Mouse (Mus musculus): ENCODE measurements at regions not wholly inside any gene's neighbourhood (a gene's known extent, or its start where the extent isn't known, plus 50 kb on each side); places are given as distances from the start of the nearest gene placed in this dataset.

DNA sequence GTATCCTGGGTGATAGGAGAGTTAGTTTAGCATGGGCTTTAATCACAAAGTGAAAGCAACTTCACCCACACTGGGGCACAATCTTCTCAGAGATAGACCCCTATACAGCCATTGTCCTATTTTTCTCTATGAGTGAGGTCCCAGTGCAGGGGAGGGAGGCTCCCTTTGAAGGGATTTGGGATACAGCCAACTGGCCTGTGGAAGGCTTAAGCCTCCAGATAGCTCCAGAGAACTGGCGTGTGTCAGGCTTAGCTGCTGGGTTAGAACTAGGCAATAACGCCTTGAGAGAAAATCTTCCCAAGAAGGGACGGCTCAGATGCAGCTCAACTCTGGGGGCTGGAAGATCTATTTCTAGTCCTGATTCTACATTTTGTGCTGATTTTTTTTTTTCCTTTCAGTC is 397.4 kb upstream of the Zdhhc25 start:
- Histone ChIP-seq H3K4me3 (ENCODE audit: low read length) (no peak overlapping the region), H3K27me3 (replicated peaks; ENCODE audit: control insufficient read depth, insufficient read depth, low read length) (no peaks in the 10 kb centered on the region), H3K9ac (ENCODE audit: low read depth, low read length) (no peak overlapping the region), H3K4me2 (ENCODE audit: low read length) (0 out of 2 replicates have a peak overlapping the region, but pooled peaks have one; percentile 1), H3K36me3 (ENCODE audit: control insufficient read depth, insufficient read depth, low read length) (no peaks in the 10 kb centered on the region), H3K9me3 (ENCODE audit: control insufficient read depth, low read length) (no peaks in the 10 kb centered on the region), H3K4me1 (ENCODE audit: control insufficient read depth, insufficient read depth, low read depth, low read length) (peaks cover 7% of the 10 kb centered on the region; the same call in 1 of the 2 replicates), H3K27ac (ENCODE audit: low read depth, low read length) (no peak overlapping the region)
- ATAC-seq, result no peak
- WGBS, result 26% methylated on average over 3 of the region's 3 CpGs

DNA sequence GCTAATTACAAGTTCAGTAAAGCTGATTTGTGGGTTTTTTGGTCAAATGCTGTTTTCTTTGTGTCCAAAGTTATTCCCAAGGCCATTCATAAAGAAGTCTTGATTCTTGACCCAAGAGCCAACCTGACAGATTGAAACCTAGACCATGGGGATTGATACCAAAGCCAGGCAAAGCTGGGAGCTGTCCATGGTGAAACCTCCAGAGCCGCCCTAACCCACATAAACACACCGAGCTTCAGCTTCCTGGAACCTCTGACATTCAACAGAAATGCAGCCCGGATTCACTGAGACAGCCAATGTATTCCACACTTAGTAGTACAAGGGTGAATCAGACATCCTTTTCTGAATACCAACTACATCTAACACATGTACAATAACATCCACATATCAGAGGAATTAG is 386.7 kb upstream of the Zdhhc25 start:
- 58% methylated on average over 3 of the region's 3 CpGs for WGBS
- H3K27me3 ChIP-seq (replicated peaks; ENCODE audit: control insufficient read depth, insufficient read depth, low read length), result no peaks in the 10 kb centered on the region
- ATAC-seq, result no peak
- no peak overlapping the region for H3K27ac ChIP-seq (ENCODE audit: low read depth, low read length)
- H3K9me3 ChIP-seq (ENCODE audit: control insufficient read depth, low read length), result no peaks in the 10 kb centered on the region
- H3K4me3 ChIP-seq (ENCODE audit: low read length), result no peak overlapping the region
- no peak overlapping the region for H3K9ac ChIP-seq (ENCODE audit: low read depth, low read length)
- H3K4me1 ChIP-seq (ENCODE audit: control insufficient read depth, insufficient read depth, low read depth, low read length), result no peaks in the 10 kb centered on the region
- H3K4me2 ChIP-seq (ENCODE audit: low read length), result no peak overlapping the region
- H3K36me3 ChIP-seq (ENCODE audit: control insufficient read depth, insufficient read depth, low read length), result no peaks in the 10 kb centered on the region

DNA sequence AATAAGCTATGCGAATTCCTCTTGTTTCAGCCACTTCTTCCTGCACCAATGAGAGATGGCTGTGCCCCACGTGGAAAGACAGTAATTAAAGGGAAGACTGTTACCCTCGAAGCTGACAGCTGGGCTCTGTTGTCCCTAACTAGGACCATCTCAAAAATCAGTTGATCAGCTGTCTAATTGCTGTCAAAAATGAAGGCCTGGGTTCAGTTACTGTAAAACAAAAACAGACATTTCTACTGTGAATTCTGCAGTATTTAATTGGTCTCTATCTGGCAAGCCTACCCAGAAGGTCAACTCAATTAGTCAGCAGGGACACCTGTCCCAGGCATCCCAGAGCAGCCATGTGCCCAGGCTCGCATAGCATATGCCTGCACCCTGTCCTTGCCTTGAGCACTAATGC is 385.8 kb upstream of the Zdhhc25 start:
- H3K27ac ChIP-seq (ENCODE audit: low read depth, low read length), result no peak overlapping the region
- H3K36me3 ChIP-seq (ENCODE audit: control insufficient read depth, insufficient read depth, low read length), result no peaks in the 10 kb centered on the region
- no peaks in the 10 kb centered on the region for H3K27me3 ChIP-seq (replicated peaks; ENCODE audit: control insufficient read depth, insufficient read depth, low read length)
- 48% methylated on average over 4 of the region's 4 CpGs for whole genome bisulfite sequencing
- H3K4me2 ChIP-seq (ENCODE audit: low read length), result no peak overlapping the region
- H3K4me3 ChIP-seq (ENCODE audit: low read length), result no peak overlapping the region
- no peak overlapping the region for H3K9ac ChIP-seq (ENCODE audit: low read depth, low read length)
- H3K4me1 ChIP-seq (ENCODE audit: control insufficient read depth, insufficient read depth, low read depth, low read length), result no peaks in the 10 kb centered on the region
- no peak for ATAC-seq
- H3K9me3 ChIP-seq (ENCODE audit: control insufficient read depth, low read length), result no peaks in the 10 kb centered on the region

DNA sequence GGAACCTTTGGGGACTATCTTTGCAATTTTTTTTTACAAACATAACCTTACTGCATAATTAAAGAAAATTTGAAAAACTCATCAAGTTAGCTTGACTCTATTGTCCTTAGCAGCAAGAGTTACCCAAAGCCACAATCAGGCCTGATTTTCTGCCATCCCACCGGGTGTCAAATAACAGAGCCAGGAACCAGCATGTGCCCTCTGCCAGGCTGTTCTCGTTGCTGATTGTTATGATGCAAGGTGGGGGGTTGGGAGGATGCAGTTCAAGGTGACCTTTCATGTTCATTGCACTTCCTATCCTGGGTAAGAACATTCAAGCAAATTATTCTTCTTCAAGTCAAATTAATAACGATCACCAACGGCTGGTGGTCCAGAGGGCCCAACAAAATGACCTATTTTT is 370.6 kb upstream of the Zdhhc25 start:
- WGBS, result 46% methylated on average over 4 of the region's 4 CpGs
- Histone ChIP-seq H3K27me3 (replicated peaks; ENCODE audit: control insufficient read depth, insufficient read depth, low read length) (no peaks in the 10 kb centered on the region), H3K27ac (ENCODE audit: low read depth, low read length) (no peak overlapping the region), H3K9me3 (ENCODE audit: control insufficient read depth, low read length) (no peaks in the 10 kb centered on the region), H3K4me2 (ENCODE audit: low read length) (no peak overlapping the region), H3K4me3 (ENCODE audit: low read length) (no peak overlapping the region), H3K36me3 (ENCODE audit: control insufficient read depth, insufficient read depth, low read length) (no peaks in the 10 kb centered on the region), H3K9ac (ENCODE audit: low read depth, low read length) (no peak overlapping the region), H3K4me1 (ENCODE audit: control insufficient read depth, insufficient read depth, low read depth, low read length) (no peaks in the 10 kb centered on the region)
- no peak for ATAC-seq

DNA sequence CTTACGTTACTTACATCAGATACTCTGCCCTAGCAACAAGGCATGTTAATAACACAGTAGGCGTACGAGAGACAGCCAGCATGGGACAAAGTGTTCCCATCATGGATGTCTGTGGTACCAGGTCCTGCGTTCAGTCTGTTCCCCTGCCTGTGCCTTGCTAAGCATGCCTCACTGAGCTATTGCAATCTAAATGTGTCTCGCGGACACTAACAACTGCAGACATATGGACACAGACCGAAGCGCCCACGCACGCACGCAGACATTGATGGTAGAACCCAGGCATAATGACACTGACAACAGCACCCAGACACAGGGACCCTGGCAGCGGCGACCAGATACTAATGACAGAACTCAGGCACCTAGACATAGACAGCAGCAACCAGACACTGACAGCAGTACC is 355.5 kb upstream of the Zdhhc25 start:
- no peak for ATAC-seq
- H3K4me1 ChIP-seq (ENCODE audit: control insufficient read depth, insufficient read depth, low read depth, low read length), result peaks cover 9% of the 10 kb centered on the region
- no peak overlapping the region for H3K27ac ChIP-seq (ENCODE audit: low read depth, low read length)
- no peak overlapping the region for H3K4me2 ChIP-seq (ENCODE audit: low read length)
- no peak overlapping the region for H3K9ac ChIP-seq (ENCODE audit: low read depth, low read length)
- H3K36me3 ChIP-seq (ENCODE audit: control insufficient read depth, insufficient read depth, low read length), result no peaks in the 10 kb centered on the region
- H3K4me3 ChIP-seq (ENCODE audit: low read length), result no peak overlapping the region
- WGBS, result 70% methylated on average over 13 of the region's 13 CpGs
- H3K27me3 ChIP-seq (replicated peaks; ENCODE audit: control insufficient read depth, insufficient read depth, low read length), result no peaks in the 10 kb centered on the region
- no peaks in the 10 kb centered on the region for H3K9me3 ChIP-seq (ENCODE audit: control insufficient read depth, low read length)

DNA sequence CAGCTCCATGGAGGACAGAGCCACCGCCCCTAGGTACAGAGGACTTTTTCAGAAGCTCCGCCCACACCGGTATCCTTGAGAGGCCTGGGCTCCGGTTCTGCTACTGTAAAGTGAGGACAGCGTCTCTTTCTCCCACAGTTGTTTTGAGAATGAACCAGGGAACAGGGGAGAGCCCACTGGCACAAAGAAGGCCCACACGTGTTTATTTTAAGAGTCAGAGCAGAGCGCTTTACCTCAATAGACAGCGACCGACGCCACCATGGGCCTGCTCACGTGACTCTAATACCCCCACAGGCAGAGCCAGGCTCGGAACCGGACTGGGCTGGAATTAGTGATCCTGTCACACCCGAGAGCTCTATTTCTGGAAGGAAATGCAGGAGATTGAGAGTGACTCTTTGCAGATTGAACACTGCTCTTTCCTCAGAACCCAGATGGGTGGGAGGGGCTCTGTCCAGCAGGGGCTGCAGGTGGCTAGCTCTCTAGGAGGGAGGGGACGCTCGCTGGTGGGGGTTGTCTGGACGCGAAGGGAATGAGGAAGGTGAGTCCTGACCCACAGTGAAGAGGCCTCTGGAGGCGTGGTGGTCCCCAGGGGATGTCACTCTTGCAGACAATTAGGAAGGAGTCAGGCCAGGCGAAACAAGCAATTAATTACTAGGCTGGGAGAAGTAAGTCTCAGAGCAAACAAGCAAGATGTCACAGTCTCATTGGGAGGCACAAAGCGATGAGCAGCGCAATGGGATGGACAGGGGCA is 354.4 kb upstream of the Zdhhc25 start:
- H3K4me3 ChIP-seq (ENCODE audit: low read length), result no peak overlapping the region
- 43% methylated on average over 22 of the region's 22 CpGs for WGBS
- H3K4me2 ChIP-seq (ENCODE audit: low read length), result no peak overlapping the region

DNA sequence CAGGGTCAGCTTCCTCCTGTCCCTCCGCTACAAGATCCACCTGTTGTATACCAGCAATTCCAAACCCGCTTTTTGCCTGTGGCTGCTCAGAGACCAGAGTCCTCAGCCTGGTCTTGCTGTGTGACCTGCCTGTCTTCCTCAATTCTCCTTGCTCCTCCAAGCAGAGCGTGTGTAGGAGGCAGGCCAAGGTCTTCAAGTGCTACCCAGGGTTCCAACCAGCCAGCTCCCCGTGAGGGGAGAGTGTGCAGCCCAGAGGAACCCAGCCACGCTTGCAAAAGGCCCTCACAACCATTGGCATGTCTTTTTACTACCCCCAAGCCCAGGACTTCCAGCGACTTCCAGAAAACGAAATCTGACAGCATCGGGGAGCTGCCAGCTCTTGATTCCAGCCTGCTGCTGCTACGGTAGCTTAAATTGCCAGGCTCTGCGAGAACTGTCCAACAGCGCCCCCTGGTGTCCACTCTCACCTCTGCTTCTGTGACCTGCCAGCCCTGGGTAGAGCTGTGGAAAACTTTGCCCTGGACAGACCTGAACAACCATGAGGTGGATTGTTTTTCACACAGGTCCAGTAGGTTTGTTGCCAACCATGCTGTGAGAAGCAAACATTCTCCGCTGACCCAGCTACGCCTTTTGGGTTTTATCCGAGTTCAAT is 352.0 kb upstream of the Zdhhc25 start:
- ATAC-seq, result peak; percentile 92
- H3K27me3 ChIP-seq (replicated peaks; ENCODE audit: control insufficient read depth, insufficient read depth, low read length), result no peaks in the 10 kb centered on the region
- H3K4me3 ChIP-seq (ENCODE audit: low read length), result no peak overlapping the region
- H3K36me3 ChIP-seq (ENCODE audit: control insufficient read depth, insufficient read depth, low read length), result no peaks in the 10 kb centered on the region
- no peak overlapping the region for H3K27ac ChIP-seq (ENCODE audit: low read depth, low read length)
- 0 out of 2 replicates have a peak overlapping the region, but pooled peaks have one; percentile 9 for H3K4me2 ChIP-seq (ENCODE audit: low read length)
- peaks cover 9% of the 10 kb centered on the region for H3K4me1 ChIP-seq (ENCODE audit: control insufficient read depth, insufficient read depth, low read depth, low read length)
- no peaks in the 10 kb centered on the region for H3K9me3 ChIP-seq (ENCODE audit: control insufficient read depth, low read length)
- no peak overlapping the region for H3K9ac ChIP-seq (ENCODE audit: low read depth, low read length)
- WGBS, result 34% methylated on average over 14 of the region's 14 CpGs

More for the DNA sequence above, 354.4 kb upstream of the Zdhhc25 start:
- Histone ChIP-seq H3K27ac (ENCODE audit: low read depth, low read length) (no peak overlapping the region), H3K36me3 (ENCODE audit: control insufficient read depth, insufficient read depth, low read length) (no peaks in the 10 kb centered on the region), H3K27me3 (replicated peaks; ENCODE audit: control insufficient read depth, insufficient read depth, low read length) (no peaks in the 10 kb centered on the region), H3K4me1 (ENCODE audit: control insufficient read depth, insufficient read depth, low read depth, low read length) (peaks cover 9% of the 10 kb centered on the region), H3K9me3 (ENCODE audit: control insufficient read depth, low read length) (no peaks in the 10 kb centered on the region), H3K9ac (ENCODE audit: low read depth, low read length) (peak overlapping the region; percentile 24; the same call in 1 of the 2 replicates)
- 0 out of 2 replicates have a peak, but pooled peaks have one; percentile 28 for ATAC-seq

DNA sequence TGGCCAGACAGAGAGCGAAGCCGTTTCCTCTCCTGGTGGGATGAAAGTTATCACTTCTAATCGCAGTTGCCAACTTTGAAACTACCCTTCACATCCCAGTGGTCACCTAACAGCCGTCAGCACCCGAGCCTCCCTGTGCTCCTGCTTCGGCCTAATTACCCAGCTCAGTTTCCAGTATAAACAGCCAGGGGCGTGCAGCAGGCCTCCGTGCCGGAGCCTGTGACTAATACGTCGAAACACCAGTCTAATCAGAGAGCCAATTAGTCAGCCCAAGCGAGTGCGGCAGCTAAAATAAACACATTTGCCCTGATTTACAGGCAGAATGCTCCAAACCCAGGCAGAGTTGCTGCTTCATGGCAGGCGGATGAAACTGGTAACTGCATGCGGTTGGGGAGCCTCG is 312.1 kb upstream of the Zdhhc25 start:
- WGBS, result 47% methylated on average over 16 of the region's 16 CpGs

DNA sequence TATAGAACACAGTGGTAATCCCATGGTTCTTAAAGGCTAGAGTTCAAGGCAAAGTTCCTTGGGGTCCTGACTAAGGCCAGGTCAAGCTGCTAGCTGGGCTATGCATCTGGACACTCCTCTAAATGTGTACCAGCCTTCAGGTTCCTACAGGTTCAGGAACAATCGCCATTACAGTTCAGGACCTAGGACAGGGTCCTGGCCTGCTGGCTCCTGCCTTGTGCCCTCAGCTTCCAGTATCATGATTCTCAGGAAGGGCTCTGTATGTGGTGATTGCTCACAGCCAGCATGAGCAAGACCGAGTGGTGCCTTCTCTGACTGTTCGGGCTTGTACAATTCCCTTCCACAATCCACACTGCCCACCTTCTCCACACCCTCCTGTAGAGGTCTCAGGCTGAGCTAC is 311.4 kb upstream of the Zdhhc25 start:
- Histone ChIP-seq H3K27ac (ENCODE audit: low read depth, low read length) (no peak overlapping the region), H3K36me3 (ENCODE audit: control insufficient read depth, insufficient read depth, low read length) (no peaks in the 10 kb centered on the region), H3K9me3 (ENCODE audit: control insufficient read depth, low read length) (no peaks in the 10 kb centered on the region), H3K4me3 (ENCODE audit: low read length) (no peak overlapping the region), H3K4me2 (ENCODE audit: low read length) (no peak overlapping the region), H3K9ac (ENCODE audit: low read depth, low read length) (no peak overlapping the region), H3K27me3 (replicated peaks; ENCODE audit: control insufficient read depth, insufficient read depth, low read length) (peaks cover 6% of the 10 kb centered on the region; the same call in 1 of the 2 replicates), H3K4me1 (ENCODE audit: control insufficient read depth, insufficient read depth, low read depth, low read length) (peaks cover 4% of the 10 kb centered on the region; the same call in 1 of the 2 replicates)
- ATAC-seq, result no peak
- 77% methylated on average over 3 of the region's 3 CpGs for WGBS

More for the DNA sequence above, 312.1 kb upstream of the Zdhhc25 start:
- no peaks in the 10 kb centered on the region for H3K36me3 ChIP-seq (ENCODE audit: control insufficient read depth, insufficient read depth, low read length)
- H3K9ac ChIP-seq (ENCODE audit: low read depth, low read length), result no peak overlapping the region
- H3K27ac ChIP-seq (ENCODE audit: low read depth, low read length), result no peak overlapping the region
- peaks cover 4% of the 10 kb centered on the region; the same call in 1 of the 2 replicates for H3K4me1 ChIP-seq (ENCODE audit: control insufficient read depth, insufficient read depth, low read depth, low read length)
- H3K4me2 ChIP-seq (ENCODE audit: low read length), result no peak overlapping the region
- no peaks in the 10 kb centered on the region for H3K9me3 ChIP-seq (ENCODE audit: control insufficient read depth, low read length)
- peaks cover 6% of the 10 kb centered on the region; the same call in 1 of the 2 replicates for H3K27me3 ChIP-seq (replicated peaks; ENCODE audit: control insufficient read depth, insufficient read depth, low read length)
- no peak overlapping the region for H3K4me3 ChIP-seq (ENCODE audit: low read length)
- no peak for ATAC-seq
